Mouse (Mus musculus) mesoderm, embryonic 11.5 days (tissue): ENCODE measurements around the gene Mrps21.
"Not testable (repeated sequence)": the region's sequence is repeated elsewhere in the genome, so short reads cannot be mapped to it uniquely, and the experiment has no call there.

Source experiments
- DNase-seq: peaks from one replicate; pipeline ENCODE4 v3.0.0-alpha.2; 2012; ENCODE audit warnings: low read depth, low spot score

Gene Mrps21

GRCm38 (mm10) chr3:95871392-95871867, at the start of gene Mrps21:
Gene Mrps21 (minus strand): TSS chr3:95871519.
- peak; percentile 89 for DNase-seq

GRCm38 (mm10) chr3:95920532-95920931, 49.2 kb upstream of the Mrps21 start:
- not testable (repeated sequence) for DNase-seq

- DNase-seq, result no peak
Observed at GRCm38 (mm10) chr3:95916760-95917159, 45.4 kb upstream of the Mrps21 start.

GRCm38 (mm10) chr3:95914706-95915105, 43.4 kb upstream of the Mrps21 start:
- no peak for DNase-seq

- no peak for DNase-seq
Observed at GRCm38 (mm10) chr3:95907613-95908012, 36.3 kb upstream of the Mrps21 start.

- peak; percentile 72 for DNase-seq
Observed at GRCm38 (mm10) chr3:95906860-95907259, 35.5 kb upstream of the Mrps21 start.

- DNase-seq, result peak; percentile 69
Observed at GRCm38 (mm10) chr3:95905940-95906492, 34.7 kb upstream of the Mrps21 start.

- DNase-seq, result peak; percentile 82
Observed at GRCm38 (mm10) chr3:95905146-95905939, 34.0 kb upstream of the Mrps21 start.

- peak; percentile 50 for DNase-seq
Observed at GRCm38 (mm10) chr3:95904568-95904967, 33.2 kb upstream of the Mrps21 start, which contains the start of gene Car14. Gene Car14 (minus strand): TSS chr3:95904691.

- peak; percentile 32 for DNase-seq
Observed at GRCm38 (mm10) chr3:95903753-95904502, 32.6 kb upstream of the Mrps21 start.

GRCm38 (mm10) chr3:95902643-95903042, 31.3 kb upstream of the Mrps21 start:
- no peak for DNase-seq

- no peak for DNase-seq
Observed at GRCm38 (mm10) chr3:95902373-95902625, 31.0 kb upstream of the Mrps21 start.

- no peak for DNase-seq
Observed at GRCm38 (mm10) chr3:95901616-95902372, 30.5 kb upstream of the Mrps21 start.

- DNase-seq, result no peak
Observed at GRCm38 (mm10) chr3:95899800-95900524, 28.6 kb upstream of the Mrps21 start.

GRCm38 (mm10) chr3:95895501-95895900, 24.2 kb upstream of the Mrps21 start:
- not testable (repeated sequence) for DNase-seq

GRCm38 (mm10) chr3:95894317-95895160, 23.2 kb upstream of the Mrps21 start:
- peak; percentile 43 for DNase-seq

GRCm38 (mm10) chr3:95893606-95894316, 22.4 kb upstream of the Mrps21 start, which contains the start of gene Aph1a:
Gene Aph1a (plus strand): TSS chr3:95893969.
- peak; percentile 97 for DNase-seq

GRCm38 (mm10) chr3:95893126-95893525, 21.8 kb upstream of the Mrps21 start:
- DNase-seq, result no peak
